Mouse (Mus musculus): ENCODE results near the gene Trank1. TPM values are rescaled to one million over a fixed set of nuclear protein-coding genes. Genes with fewer than 3 reads are reported as not detected.

Gene Trank1
- total RNA-seq, 1 experiment, result 0.76 TPM

GRCm38 (mm10) chr9:111383756-111384155 lies 72.2 kb downstream of the Trank1 start:
- H3K27ac ChIP-seq (ENCODE audit: insufficient read depth, low read depth, low read length, poor library complexity, severe bottlenecking), result no peak overlapping the region
- H3K4me3 ChIP-seq (ENCODE audit: insufficient read depth in 1 of 2, low read depth in 1 of 2, low read length in 2 of 2, poor library complexity in 1 of 2, severe bottlenecking in 1 of 2), result no peak overlapping the region
- TF ChIP-seq ZNF384 (IDR thresholded peaks at IDR 0.05; ENCODE audit: low read depth, low read length), result no peak
- no peak for TF ChIP-seq MAFK (IDR thresholded peaks at IDR 0.05; ENCODE audit: insufficient read depth, low read depth, low read length)
- TF ChIP-seq ZC3H11A (IDR thresholded peaks at IDR 0.05; ENCODE audit: borderline replicate concordance, low read depth, low read length), result no peak
- TF ChIP-seq HCFC1 (IDR thresholded peaks at IDR 0.05; ENCODE audit: borderline replicate concordance, insufficient read depth, low read length), result no peak
- TF ChIP-seq CHD2 (IDR thresholded peaks at IDR 0.05; ENCODE audit: low read depth, low read length), result no peak
- H3K9me3 ChIP-seq (ENCODE audit: control insufficient read depth, insufficient read depth, low read depth, low read length), result no peaks in the 10 kb centered on the region
- H3K9ac ChIP-seq (ENCODE audit: insufficient read depth, low read depth, low read length, poor library complexity, severe bottlenecking), result no peak overlapping the region
- in situ Hi-C loops (cut with MboI; ENCODE audit: low sequenced_read_pairs in 2 of 2, unreplicated experiment in 2 of 2), result no loop called here
- H3K36me3 ChIP-seq (ENCODE audit: control insufficient read depth, insufficient read depth, low read length, poor library complexity, severe bottlenecking), result no peaks in the 10 kb centered on the region
- DNase-seq (ENCODE audit: low read depth, low spot score), result no peak
- no peaks in the 10 kb centered on the region for H3K4me1 ChIP-seq (ENCODE audit: control insufficient read depth in 2 of 2, insufficient read depth in 2 of 2, low read length in 2 of 2, poor library complexity in 1 of 2)

GRCm38 (mm10) chr9:111385526-111386491 lies 74.3 kb downstream of the Trank1 start:
- Histone ChIP-seq H3K36me3 (ENCODE audit: control insufficient read depth, insufficient read depth, low read length, poor library complexity, severe bottlenecking) (no peaks in the 10 kb centered on the region), H3K9ac (ENCODE audit: insufficient read depth, low read depth, low read length, poor library complexity, severe bottlenecking) (no peak overlapping the region), H3K4me1 (ENCODE audit: control insufficient read depth in 2 of 2, insufficient read depth in 2 of 2, low read length in 2 of 2, poor library complexity in 1 of 2) (no peaks in the 10 kb centered on the region), H3K4me3 (ENCODE audit: insufficient read depth in 1 of 2, low read depth in 1 of 2, low read length in 2 of 2, poor library complexity in 1 of 2, severe bottlenecking in 1 of 2) (no peak overlapping the region), H3K27ac (ENCODE audit: insufficient read depth, low read depth, low read length, poor library complexity, severe bottlenecking) (no peak overlapping the region), H3K9me3 (ENCODE audit: control insufficient read depth, insufficient read depth, low read depth, low read length) (no peaks in the 10 kb centered on the region)
- no peak for DNase-seq (ENCODE audit: low read depth, low spot score)
- TF ChIP-seq ZNF384 (IDR thresholded peaks at IDR 0.05; ENCODE audit: low read depth, low read length), result no peak
- TF ChIP-seq MAFK (IDR thresholded peaks at IDR 0.05; ENCODE audit: insufficient read depth, low read depth, low read length), result no peak
- no peak for TF ChIP-seq CHD2 (IDR thresholded peaks at IDR 0.05; ENCODE audit: low read depth, low read length)
- TF ChIP-seq HCFC1 (IDR thresholded peaks at IDR 0.05; ENCODE audit: borderline replicate concordance, insufficient read depth, low read length), result no peak
- no peak for TF ChIP-seq ZC3H11A (IDR thresholded peaks at IDR 0.05; ENCODE audit: borderline replicate concordance, low read depth, low read length)
- in situ Hi-C loops (cut with MboI; ENCODE audit: low sequenced_read_pairs in 2 of 2, unreplicated experiment in 2 of 2), result no loop called here

DNA sequence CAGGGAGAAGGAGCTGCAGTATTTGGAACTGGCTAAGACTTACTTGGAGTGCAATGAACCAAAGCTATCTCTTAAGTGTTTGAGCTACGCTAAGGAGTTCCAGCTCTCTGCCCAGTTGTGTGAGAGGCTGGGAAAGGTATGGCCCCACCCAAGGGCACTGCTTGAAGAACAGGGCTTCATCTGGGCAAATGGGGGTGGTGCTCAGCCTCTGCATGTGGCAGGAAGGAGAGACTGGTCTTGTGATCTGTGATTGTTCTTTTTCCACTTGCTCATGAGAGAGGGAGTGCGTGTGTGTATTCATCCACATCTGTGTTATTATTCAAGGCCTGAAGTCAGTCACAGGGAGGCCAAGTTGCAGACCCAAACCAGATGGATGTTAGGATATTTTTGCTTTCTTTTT lies 75.0 kb downstream of the Trank1 start:
- Histone ChIP-seq H3K27ac (ENCODE audit: insufficient read depth, low read depth, low read length, poor library complexity, severe bottlenecking) (no peak overlapping the region), H3K9ac (ENCODE audit: insufficient read depth, low read depth, low read length, poor library complexity, severe bottlenecking) (no peak overlapping the region), H3K4me3 (ENCODE audit: insufficient read depth in 1 of 2, low read depth in 1 of 2, low read length in 2 of 2, poor library complexity in 1 of 2, severe bottlenecking in 1 of 2) (no peak overlapping the region), H3K9me3 (ENCODE audit: control insufficient read depth, insufficient read depth, low read depth, low read length) (no peaks in the 10 kb centered on the region), H3K36me3 (ENCODE audit: control insufficient read depth, insufficient read depth, low read length, poor library complexity, severe bottlenecking) (no peaks in the 10 kb centered on the region), H3K4me1 (ENCODE audit: control insufficient read depth in 2 of 2, insufficient read depth in 2 of 2, low read length in 2 of 2, poor library complexity in 1 of 2) (no peaks in the 10 kb centered on the region)
- in situ Hi-C loops (cut with MboI; ENCODE audit: low sequenced_read_pairs in 2 of 2, unreplicated experiment in 2 of 2), result no loop called here
- TF ChIP-seq MAFK (IDR thresholded peaks at IDR 0.05; ENCODE audit: insufficient read depth, low read depth, low read length) (no peak), ZC3H11A (IDR thresholded peaks at IDR 0.05; ENCODE audit: borderline replicate concordance, low read depth, low read length) (no peak), HCFC1 (IDR thresholded peaks at IDR 0.05; ENCODE audit: borderline replicate concordance, insufficient read depth, low read length) (no peak), ZNF384 (IDR thresholded peaks at IDR 0.05; ENCODE audit: low read depth, low read length) (no peak), CHD2 (IDR thresholded peaks at IDR 0.05; ENCODE audit: low read depth, low read length) (no peak)
- DNase-seq (ENCODE audit: low read depth, low spot score), result no peak

DNA sequence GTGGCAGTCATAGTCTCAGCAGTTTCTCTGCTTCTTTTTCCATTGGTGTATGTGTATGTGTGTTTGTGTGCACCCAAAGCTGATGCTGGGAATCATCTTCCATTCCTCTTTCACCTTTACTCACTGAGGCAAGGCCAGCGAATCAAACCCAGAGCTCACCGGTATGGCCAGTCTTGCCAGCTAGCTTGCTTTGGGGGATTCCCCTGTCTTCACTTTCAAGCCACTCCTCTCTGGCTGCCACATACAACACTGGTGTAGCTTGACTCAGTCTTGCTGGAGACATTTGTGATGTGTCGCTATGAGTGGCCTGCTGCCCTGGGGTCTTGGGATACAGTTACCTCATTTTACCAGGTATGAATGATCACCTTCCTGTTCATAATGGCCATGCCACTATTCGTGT lies 76.0 kb downstream of the Trank1 start:
- H3K4me1 ChIP-seq (ENCODE audit: control insufficient read depth in 2 of 2, insufficient read depth in 2 of 2, low read length in 2 of 2, poor library complexity in 1 of 2), result no peaks in the 10 kb centered on the region
- no peaks in the 10 kb centered on the region for H3K36me3 ChIP-seq (ENCODE audit: control insufficient read depth, insufficient read depth, low read length, poor library complexity, severe bottlenecking)
- no peaks in the 10 kb centered on the region for H3K9me3 ChIP-seq (ENCODE audit: control insufficient read depth, insufficient read depth, low read depth, low read length)
- in situ Hi-C loops (cut with MboI; ENCODE audit: low sequenced_read_pairs in 2 of 2, unreplicated experiment in 2 of 2), result no loop called here
- TF ChIP-seq MAFK (IDR thresholded peaks at IDR 0.05; ENCODE audit: insufficient read depth, low read depth, low read length) (no peak), ZC3H11A (IDR thresholded peaks at IDR 0.05; ENCODE audit: borderline replicate concordance, low read depth, low read length) (no peak), HCFC1 (IDR thresholded peaks at IDR 0.05; ENCODE audit: borderline replicate concordance, insufficient read depth, low read length) (no peak), CHD2 (IDR thresholded peaks at IDR 0.05; ENCODE audit: low read depth, low read length) (no peak)
- H3K4me3 ChIP-seq (ENCODE audit: insufficient read depth in 1 of 2, low read depth in 1 of 2, low read length in 2 of 2, poor library complexity in 1 of 2, severe bottlenecking in 1 of 2), result no peak overlapping the region
- no peak overlapping the region for H3K27ac ChIP-seq (ENCODE audit: insufficient read depth, low read depth, low read length, poor library complexity, severe bottlenecking)
- DNase-seq (ENCODE audit: low read depth, low spot score), result no peak
- H3K9ac ChIP-seq (ENCODE audit: insufficient read depth, low read depth, low read length, poor library complexity, severe bottlenecking), result no peak overlapping the region

Data from ES-E14 (cell line).